Mouse (Mus musculus): ENCODE measurements around the gene Prmt8. TPM values are rescaled to one million over a fixed set of nuclear protein-coding genes. Genes with fewer than 3 reads are reported as not detected.
A peak's percentile ranks its signal among the peaks of the same experiment; 100 is the strongest.

Gene Prmt8
- total RNA-seq, 2 experiments from 2014 or later, result 59.6 to 63.5 TPM

GRCm38 (mm10) chr6:127741162-127741561 is 28.1 kb downstream of the Prmt8 start:
- DNase-seq, result no peak
- intact Hi-C loops (cut with DNase I), result no loop called here

- intact Hi-C loops (cut with DNase I), result no loop called here
- DNase-seq, result peak; percentile 27
Measured at GRCm38 (mm10) chr6:127740711-127741110, 28.6 kb downstream of the Prmt8 start.

- DNase-seq, result peak; percentile 36
- intact Hi-C loops (cut with DNase I), result no loop called here
Measured at GRCm38 (mm10) chr6:127739921-127740320, 29.4 kb downstream of the Prmt8 start.

DNA sequence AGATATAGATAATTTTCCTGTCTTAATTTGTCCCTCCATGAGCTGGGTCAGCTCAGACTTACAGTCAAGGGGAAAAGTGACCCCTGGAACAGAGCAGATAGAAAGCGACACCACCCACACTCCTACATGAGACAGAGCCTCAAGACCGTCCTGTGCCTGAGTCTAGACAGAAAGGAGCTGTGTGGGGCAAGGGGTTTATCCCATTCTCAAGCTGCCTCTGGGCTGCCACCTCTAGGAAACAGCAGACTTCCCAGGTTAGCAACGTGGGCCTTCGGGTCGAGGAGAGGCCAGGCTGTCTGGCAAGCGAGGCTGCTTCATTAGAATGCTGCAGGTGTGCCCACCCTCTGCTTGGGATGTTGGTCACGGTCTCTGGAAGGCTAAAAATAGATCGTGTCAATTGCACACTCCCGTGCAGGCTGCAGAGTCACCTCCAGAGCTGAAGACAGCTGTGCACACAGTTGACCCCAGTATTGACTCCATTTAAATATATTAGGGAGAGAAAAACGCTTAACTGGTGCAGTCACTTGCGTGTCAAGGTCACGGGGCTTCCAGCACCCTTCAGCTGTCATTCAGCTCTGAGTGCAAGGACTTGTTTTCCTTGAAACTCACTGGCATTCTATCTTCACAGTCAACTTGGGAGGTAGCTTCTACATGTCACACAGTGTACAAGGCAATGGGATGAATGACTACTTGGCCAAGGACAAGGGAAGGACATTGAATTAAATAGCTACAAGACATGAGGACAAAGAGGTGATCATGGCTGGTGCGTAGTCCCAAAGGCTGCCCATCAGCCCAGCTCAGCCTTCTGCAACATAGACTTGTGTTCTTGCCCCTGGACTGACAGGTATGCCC is 33.9 kb downstream of the Prmt8 start:
- intact Hi-C loops (cut with DNase I), result no loop called here
- DNase-seq, result no peak

DNA sequence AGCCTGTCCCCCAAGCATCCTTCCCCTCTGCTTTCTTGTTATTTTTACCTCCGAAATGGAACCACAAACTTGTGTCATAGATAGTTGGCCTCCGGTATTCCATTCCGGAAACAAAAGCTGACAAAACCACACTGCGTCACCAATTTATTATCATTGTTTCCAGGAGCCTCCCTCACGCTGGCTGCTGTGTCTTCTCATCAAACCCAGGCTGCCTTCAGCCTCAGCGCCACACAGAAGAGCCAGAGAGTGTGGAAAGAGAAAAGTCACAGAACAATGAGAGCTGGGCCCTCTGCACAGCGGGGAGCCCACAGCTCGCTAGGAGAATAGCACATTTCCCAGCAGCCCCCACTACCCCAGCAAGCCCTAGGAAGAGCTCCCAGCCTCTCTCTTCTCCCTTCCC is 46.1 kb downstream of the Prmt8 start:
- intact Hi-C loops (cut with DNase I), result no loop called here
- DNase-seq, result no peak

DNA sequence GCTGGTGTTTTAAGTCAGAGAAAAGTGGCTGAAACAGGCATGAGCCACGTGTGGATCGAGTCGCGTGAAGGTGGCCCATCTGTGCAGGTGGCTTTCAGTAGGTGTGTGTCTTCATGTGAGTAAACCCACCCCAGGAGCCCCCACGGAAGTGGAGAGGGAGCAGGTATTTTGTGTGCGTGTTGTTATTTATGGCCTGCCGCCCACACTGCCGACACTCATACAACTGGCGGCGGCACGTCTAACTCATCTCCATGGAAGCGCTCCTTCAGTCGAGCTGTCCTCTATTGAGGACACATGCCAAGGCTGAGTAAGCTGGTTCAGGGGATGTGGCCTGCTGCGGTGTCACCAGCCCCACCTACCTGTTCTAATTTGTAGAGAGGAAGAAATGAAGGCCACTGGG is 49.4 kb downstream of the Prmt8 start:
- intact Hi-C loops (cut with DNase I), result no loop called here
- DNase-seq, result no peak

GRCm38 (mm10) chr6:127717239-127718137 is 51.8 kb downstream of the Prmt8 start:
- intact Hi-C loops (cut with DNase I), result no loop called here
- no peak for DNase-seq

DNA sequence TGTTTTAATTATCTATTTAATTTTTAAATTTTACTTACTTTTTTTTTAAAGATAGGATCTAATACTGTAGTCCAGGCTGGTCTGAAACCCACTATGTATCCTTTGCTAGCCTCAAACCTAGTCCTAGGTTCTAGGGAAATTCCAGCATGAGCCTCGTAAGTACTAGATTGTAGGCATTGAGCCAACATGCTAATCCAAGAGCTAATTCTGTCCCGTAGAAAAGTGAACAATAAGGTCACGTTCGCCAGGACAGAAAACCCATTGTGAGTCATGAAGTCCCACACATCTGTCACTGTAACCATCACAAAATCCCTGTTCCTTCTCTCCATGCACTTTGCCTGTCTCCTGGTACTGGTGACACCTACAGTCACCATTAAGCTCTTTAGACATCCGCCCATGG is 53.8 kb downstream of the Prmt8 start:
- no peak for DNase-seq
- intact Hi-C loops (cut with DNase I), result no loop called here

DNA sequence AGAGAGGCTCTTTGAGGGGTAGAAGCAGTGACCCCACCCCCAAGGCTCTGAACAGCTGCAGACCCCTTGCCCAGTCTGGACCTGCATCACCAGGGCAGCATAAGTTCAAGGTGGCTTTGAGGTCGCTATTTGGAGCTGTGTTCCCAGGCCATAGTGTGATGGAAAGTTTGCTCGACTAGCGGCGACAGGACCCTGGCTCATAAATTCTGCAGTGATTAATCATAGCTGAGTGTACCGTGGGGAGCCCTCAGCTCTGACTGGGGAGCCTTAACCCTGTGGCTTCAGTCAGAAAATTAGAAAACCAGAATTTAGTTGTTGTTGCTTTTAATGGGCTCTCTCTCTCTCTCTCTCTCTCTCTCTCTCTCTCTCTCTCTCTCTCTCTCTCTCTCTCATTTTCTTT is 54.4 kb downstream of the Prmt8 start:
- intact Hi-C loops (cut with DNase I), result no loop called here
- no peak for DNase-seq

GRCm38 (mm10) chr6:127708218-127708628 is 61.0 kb downstream of the Prmt8 start:
- intact Hi-C loops (cut with DNase I), result no loop called here
- no peak for DNase-seq

DNA sequence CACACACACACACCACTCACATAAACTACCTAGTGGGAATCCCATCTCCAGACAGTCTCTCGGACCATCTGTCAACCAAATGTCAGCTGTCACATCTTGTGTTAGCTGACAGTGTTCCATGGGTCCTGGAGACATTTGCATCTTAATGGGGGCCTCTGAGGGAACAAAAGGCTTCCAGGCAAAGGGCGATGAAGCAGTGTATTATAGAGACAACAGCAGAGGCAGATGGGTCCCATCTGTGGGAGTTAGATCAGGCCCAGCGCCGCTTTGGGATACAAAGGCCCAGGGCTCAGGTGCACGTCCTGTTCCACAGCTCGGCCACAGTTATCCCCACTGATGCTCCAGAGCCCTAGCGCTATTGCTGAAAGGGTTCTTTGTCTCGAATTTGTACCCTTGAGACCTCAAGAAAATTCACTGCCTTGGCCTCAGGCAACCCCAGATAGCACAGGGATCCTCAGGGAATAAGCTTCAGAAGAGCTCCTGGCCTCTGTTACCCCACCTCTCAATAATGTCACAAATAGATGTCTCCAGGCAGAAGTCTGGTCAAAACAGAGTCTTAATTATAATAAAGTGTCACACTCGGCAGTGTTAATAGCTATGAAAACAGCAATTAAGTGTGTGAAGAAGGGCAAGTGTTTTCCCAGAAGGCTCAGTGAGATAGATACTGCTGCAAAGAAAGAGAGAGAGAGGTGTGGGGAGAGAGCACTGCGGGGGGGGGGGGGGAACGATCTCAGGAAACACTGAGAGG is 68.1 kb downstream of the Prmt8 start:
- intact Hi-C loops (cut with DNase I), result no loop called here
- DNase-seq, result peak; percentile 74

GRCm38 (mm10) chr6:127693681-127694080 is 75.6 kb downstream of the Prmt8 start:
- DNase-seq, result no peak
- intact Hi-C loops (cut with DNase I), result no loop called here

- intact Hi-C loops (cut with DNase I), result no loop called here
- no peak for DNase-seq
Measured at GRCm38 (mm10) chr6:127692298-127692697, 77.0 kb downstream of the Prmt8 start.

GRCm38 (mm10) chr6:127687181-127687860 is 82.0 kb downstream of the Prmt8 start:
- intact Hi-C loops (cut with DNase I), result no loop called here
- no peak for DNase-seq

DNA sequence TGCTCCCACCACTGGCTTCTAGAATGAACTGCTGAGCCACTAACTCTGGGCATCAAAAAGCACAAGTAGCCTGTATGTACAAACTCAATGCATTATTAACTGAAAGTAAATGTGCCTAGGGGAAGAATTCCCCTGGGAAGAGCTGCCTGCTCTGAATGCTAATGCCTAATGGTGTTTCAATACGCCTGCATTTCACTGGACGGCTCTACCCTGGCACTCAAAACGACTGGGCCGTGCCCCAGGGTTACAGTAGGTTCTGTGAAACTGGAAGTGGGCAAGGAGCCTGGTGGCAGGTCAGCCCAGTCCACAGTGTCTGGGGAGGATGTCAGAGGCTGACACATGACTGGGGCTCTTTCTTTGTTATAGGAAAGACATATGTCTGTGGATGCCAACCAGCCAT is 84.3 kb downstream of the Prmt8 start:
- intact Hi-C loops (cut with DNase I), result no loop called here
- DNase-seq, result peak; percentile 44

DNA sequence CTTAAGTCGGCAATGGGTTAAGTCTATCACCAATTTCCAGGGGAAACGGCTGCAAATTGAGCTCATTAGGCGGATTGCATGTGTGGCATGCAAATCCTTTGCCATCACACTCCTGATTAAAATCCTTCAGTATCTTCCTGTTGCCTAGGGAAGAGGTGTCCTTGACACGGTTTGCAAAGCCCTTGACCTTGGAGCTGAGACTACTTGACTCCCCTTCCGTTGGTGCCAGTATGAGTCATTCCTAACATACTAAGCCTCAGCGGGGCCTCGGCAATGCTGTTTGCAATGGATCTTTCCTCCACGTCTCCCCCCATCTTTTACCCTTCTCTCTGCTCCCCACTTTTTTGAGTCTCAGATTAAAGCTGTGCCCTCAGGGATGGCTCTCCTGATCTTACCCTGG is 85.7 kb downstream of the Prmt8 start:
- intact Hi-C loops (cut with DNase I), result no loop called here
- DNase-seq, result no peak

DNA sequence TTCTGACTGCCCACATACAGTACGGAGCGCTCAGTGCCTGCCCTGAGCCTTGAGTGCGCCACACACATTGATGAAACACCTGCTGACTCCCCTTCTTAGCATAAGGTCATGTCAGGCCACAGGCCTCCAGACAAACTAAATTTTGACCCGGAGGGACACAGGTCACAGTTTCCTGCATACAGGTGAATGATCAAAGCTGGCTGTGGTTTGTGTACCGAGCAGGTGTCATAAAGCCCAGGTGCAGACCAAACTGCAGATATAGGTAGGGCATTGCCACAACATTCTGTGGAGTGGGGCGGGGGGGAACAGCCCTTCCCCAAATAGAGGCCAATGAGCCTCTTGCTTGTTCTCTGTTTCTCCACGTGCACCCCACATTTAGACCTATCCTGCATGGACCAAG is 88.5 kb downstream of the Prmt8 start:
- no peak for DNase-seq
- intact Hi-C loops (cut with DNase I), result no loop called here

DNA sequence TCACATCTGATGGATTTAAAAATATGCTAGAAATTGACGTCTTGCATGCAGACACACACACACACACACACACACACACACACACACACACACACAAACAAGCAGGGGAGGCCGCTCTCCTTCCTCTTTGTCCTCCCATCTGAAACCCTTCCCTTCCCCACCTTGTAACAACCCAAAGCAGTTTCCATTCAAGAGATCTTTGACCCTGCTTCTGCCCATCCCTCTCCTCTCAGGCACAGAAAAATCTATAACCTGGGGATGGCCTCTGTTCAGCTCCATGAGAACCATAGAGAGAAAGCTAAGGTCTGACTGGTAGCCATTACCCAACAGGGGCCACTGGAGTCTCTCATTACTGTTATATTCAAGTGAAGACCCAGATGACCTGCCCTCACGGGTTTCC is 90.3 kb downstream of the Prmt8 start:
- intact Hi-C loops (cut with DNase I), result no loop called here
- no peak for DNase-seq

GRCm38 (mm10) chr6:127678320-127678719 is 91.0 kb downstream of the Prmt8 start:
- DNase-seq, result peak; percentile 17
- intact Hi-C loops (cut with DNase I), result no loop called here

- intact Hi-C loops (cut with DNase I), result no loop called here
- peak; percentile 58 for DNase-seq
Measured at GRCm38 (mm10) chr6:127676866-127677265, 92.4 kb downstream of the Prmt8 start.

GRCm38 (mm10) chr6:127672071-127672470 is 97.2 kb downstream of the Prmt8 start:
- DNase-seq, result no peak
- intact Hi-C loops (cut with DNase I), result no loop called here
